Mouse (Mus musculus) layer of hippocampus, adult 9-11 months (tissue): ENCODE data around the gene Opn3.

ENCODE experiments used
- DNase-seq: peaks from one replicate; pipeline ENCODE4 v3.0.0; 2022

Gene Opn3

DNA sequence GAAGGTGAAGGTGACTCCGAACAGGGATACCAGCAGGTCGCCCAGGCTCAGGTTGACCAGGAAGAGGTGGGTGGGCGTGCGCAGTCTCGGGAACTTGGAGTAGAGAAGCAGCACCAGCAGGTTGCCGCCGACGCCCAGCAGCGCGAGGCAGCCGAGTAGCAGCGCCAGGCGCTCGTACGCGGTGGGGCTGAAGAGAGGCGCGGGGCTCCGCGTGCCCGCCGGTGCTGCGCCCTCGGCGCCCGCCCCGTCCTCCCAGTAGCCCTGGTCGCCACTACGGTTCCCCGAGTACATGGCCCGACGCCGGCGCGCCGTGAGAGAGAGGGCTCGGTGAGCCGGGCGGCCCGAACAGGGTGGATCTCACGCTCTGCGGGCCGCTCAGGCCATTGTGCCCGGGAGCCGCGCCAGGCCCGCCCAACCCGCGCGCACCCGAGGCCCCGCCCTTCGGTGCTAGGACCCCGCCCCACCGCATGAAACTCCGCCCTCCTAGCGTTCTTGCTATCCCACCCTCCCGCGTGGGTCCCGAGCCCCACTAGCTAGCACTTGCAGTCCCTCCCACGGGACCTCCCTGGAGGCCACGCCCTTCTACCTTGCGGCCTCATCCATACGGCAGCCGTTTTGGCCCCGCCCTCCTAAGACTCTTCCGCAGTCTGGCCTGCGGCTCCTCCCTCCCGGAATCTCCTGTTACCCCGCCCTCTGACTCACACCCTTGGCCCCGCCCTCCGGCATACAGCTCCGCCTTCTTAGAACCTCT lies at the start of gene Opn3, which contains the start of gene Chml:
TSS of gene Opn3 (minus strand) at position 531 of the 751 bp plus-strand sequence.
TSS of gene Chml (minus strand) at position 656 of the 751 bp plus-strand sequence.
- peak; percentile 99 for DNase-seq

DNA sequence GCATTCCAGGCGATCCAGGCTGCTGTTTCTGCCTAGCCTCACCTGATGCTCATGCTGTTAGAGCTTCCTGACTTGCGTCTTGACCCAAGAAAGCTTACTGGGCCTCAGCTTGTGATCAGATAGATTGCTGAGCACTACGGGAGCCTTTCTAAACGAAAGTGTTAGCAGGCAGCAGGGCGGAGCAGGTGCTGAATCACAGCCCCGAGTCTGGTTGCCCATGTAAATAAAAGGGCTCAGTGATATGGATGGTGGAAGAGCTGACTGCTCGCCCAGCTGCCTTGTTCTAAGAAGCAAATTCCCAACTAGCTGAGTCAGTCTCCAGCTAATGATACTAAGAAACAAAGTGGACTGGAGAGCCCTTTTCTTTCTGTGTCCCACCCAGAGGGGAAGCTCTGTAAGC lies 33.2 kb upstream of the Opn3 start:
- DNase-seq, result no peak

DNA sequence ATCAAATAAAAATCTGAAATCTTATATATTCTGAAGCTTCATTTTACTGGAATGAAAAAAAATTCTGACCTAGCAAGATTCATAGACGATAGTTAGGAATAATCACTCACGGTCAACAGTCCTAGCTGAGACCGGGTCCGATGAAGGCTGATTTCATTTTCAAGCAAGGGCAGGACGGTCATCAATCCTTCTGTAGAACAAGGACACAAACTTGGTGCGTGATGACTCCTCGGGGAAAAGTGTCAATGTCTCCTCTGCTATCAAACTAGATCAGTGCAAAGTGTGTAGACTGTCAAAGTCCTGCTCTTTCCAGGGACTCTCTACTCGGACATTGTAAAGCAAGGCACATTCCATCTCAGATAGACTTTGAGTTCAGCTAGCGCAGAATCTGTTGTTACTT lies 24.3 kb upstream of the Opn3 start:
- no peak for DNase-seq

DNA sequence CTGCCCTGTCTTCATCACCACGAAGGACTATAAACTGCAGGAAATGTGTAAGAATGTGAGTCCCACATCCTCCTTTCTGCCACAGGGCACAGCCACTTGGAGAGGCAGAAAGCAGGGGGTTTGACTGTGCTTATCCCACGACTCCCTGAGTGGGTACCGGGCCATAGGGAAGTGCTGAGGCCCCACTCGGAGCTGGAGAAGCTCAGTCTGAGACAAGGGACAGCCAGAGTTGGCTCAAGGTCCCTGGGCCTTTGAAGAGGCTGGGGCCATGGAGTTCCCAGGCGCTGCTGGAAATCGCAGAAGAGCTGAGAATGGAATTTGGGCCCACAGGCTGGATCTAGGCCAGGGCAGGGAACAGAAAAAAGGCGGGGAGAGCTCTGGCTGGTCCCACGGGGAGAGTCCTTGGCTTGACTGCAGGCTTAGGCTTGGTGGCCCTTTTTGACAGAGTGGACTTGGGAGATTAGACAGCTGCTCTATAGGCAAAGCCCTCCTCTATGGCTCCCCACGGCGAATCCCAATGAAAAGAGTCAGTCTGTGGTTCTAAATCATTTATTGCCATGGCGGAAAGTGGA lies 19.8 kb upstream of the Opn3 start:
- DNase-seq, result no peak

DNA sequence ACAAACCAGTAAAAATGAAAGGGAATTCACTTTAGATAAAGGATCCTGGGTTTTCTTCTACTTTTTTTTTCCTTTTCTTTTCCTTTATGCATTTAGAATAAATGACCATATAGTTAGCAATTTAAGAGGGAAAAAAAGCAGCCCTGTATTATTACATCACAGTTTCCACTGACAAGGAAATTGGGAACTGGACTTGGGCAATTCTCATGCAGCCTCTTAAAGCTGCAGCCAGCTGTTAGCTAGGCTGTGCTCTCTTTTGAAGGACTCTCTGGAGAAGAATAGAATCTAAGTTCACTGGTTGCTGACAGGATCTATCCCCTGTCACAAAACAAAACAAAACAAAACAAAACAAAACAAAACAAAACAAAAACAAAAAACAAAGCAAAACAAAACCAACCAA lies 15.4 kb upstream of the Opn3 start:
- DNase-seq, result no peak

DNA sequence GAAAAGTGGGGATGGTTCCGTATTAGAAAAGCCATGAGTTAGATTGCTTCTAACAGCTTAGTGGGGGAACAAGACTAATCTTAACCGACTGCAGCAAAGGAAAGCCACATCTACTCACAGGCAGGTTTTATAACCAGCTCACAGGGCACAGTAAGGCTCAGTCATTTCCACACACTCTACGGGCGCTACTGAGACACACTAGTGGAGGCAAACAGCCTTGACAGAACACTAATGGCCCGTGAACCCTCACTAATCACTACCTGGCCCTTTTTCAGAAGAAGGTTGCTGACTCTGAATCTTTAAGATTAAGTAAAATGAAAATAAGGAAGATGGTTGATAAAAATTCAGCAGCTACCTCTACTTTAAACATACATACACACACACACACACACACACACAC lies 15.0 kb upstream of the Opn3 start:
- no peak for DNase-seq

DNA sequence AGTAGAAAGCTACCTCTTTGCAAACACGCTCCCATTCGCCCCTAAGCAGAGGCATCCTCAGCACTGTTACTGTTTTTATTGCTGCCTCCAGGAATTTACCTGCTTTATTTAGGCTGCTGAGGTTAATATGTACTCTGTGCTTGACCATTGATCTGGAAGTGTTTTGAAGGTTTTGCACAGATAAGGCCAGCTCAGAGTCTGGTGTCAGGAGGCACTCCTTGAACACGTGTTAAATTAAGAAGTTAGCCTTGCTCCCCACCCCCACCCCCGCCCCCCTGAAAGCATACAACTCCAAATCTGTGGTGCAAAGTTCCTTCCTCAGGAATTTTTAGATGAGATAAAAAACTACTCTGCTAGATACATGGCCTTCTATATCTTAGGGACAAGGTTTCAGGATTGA lies 8.6 kb upstream of the Opn3 start:
- no peak for DNase-seq

DNA sequence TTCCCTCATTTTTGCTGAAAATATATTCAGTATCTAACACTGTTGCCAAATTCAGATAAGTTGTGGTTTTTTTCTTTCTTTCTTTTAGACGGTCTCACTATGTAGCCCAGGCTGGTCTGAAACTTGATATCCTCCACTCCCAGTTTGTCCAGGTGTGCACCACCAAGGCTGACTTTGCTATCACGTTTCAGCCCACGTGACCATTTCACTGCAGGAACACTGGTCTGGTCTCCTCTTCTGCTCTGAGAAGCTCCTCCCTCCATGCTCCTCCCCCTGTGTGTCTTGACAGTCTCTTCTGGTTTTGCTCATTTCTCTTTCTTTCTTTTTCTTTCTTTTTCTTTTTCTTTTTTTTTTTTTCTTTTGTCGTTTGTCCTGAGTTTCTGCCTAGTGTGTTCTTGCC lies 7.2 kb upstream of the Opn3 start:
- no peak for DNase-seq

DNA sequence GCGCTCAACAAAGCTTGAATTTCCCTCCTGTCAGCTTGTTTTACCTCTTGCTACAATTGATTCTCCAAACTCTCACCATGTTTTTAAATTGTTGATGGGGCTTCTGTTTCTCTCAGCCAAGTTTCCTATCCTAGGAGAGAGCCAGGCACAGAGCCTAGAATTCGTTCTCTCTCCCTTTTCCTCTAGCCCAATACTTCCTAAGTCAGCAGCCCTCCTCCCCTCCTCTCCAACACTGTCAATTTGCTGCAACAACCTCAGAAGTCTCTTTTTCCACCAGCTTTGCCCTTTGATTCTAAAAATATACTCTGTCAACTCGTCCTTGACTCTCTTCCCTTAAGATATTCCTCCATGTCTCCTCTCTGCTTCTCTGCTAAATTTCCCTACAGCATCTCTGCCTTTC lies 6.8 kb upstream of the Opn3 start:
- DNase-seq, result no peak

DNA sequence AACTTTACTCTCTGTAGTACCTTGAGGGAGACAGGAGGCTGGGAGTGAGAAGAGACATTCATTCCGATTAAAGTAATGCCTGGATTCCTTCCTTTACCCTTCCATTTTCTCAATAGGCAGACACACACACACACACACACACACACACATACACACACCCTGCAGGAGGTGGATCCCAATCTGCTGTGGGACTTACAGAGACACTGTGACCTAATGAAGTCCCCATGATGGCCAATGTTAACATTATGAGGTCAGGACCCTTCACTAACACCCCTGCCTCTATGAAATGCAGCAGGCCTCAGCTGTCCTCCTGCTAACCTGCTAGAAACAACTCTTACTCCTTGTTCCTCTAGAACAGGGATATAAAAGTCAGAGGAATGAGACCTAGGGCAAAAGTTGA lies 5.7 kb upstream of the Opn3 start, which contains the start of gene Wdr64:
TSS of gene Wdr64 (plus strand) at position 301 of the 400 bp plus-strand sequence.
- no peak for DNase-seq

DNA sequence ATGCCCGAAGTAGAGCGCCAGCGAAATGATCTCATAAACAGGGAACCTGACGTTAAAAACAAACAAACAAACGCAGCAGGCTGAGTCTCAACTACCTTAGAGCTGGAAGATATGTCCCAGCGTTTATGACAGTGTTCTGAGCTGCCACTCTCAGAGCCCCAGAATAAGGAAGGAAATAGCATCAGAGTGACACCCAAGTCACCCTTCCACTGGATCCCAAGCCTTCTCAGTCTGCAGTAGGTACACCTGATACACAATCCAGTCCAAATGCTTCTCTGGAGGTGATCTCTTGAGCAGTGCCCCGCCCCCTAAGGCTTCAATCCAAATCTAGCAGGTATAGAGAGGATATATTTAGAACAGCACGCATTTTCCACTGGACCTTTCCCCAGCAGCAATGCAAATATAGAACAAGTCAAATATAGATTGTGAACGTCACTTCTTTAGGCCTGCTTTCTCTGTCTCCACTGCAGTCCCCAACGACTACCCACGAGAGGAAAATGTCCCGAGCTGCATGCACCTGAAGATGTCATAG lies 919 bp upstream of the Opn3 start:
- DNase-seq, result peak; percentile 11

DNA sequence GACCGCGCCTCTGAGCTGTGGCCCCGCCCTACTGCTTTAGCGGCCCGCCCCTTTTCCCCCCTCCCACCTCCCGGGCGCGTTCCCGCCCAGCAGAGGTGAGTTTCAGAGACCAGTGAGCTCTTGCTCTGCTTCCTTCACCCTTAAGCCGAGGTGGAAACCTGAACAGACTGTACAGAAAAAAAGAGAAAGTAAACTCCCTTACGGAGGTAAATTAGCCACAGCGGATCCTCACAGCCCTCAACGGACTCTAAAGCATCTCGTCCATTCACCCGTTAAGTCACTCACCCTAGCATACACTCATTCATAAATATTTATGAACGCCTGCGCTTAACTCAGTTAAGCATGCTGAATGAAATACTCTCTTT lies 403 bp upstream of the Opn3 start:
- DNase-seq, result no peak

DNA sequence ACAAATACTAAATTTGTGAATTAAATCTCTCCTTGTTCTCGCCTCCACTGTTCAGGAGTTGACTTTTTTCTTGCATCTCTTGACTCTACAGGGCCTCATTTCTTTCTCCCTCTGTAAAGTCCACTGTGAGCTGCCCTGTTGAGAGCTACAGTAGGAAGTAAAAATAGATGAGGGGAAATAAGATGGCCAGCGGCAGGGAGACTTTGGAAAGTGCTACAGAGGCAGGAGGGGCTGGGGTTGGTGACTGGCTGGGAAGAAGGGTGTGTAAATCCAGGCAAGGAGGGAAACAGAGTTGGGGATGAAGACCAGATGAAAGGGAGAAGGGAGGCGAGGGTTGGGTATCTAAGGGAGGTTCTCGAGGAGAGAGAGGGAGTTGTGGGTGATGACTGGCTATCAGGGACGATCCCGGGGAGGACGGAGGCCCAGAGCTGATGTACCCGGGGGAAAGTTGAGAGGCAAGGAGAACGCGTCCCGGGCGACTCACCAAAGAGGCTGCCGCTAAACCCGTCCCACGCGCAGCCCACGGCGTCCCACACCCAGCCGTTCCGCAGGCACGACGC lies 810 bp downstream of the Opn3 start:
- DNase-seq, result no peak

DNA sequence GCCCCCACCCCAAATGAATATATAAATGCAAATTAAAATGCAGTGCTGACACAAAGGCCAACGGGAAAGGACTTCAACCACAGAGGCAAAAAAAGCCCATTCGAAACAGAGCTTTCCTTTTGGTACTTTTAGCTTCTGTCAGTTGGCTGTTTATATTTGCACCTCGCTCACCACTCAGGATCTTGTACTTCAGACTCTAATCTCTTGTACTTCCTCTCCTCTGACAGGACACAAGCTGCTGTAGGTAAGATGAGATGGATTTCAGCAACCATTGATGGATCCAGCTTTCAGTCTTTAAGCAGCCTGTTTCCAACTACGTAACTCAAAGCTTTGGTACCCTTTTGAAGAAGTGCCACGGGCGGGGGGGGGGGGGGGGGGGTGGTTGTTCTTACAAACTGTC lies 11.6 kb downstream of the Opn3 start:
- no peak for DNase-seq

DNA sequence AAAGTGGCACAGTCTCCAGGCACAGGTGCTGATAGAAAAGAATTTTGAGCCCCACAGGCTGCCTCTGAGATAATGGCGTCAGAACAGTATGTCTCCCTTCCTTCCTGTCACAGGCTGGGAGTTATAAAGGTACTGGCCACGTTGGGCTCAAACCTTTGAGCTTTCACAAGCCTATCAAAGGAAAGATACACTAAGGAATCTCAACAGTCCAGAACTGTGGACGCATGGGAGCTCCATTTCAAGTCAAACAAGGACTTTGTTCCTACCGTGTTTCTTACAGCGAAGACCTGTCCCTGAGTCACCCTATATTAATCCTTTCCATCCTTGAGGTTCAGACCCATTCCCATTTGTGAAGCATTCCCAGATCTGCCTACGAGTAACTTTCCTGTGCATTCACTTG lies 15.1 kb downstream of the Opn3 start:
- no peak for DNase-seq

DNA sequence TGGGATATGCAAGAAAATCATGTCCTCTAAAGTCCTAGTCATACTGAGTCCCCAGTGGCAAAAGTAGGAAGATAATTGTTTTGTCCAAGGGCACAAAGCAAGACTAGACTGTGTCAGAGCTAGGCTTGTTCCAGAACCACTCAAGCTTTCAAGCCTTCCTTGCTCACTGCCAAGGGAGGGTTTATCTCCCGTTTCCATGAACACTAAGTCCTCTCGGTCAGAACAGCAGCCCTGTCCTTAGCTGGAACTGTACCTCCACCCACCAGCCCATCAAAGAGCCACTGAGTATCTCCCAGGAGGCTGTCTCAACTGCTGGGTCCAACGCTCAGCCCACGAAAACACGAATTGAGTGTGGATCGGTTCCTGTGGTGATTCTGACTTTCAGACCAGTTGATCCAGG lies 17.5 kb downstream of the Opn3 start:
- DNase-seq, result no peak

DNA sequence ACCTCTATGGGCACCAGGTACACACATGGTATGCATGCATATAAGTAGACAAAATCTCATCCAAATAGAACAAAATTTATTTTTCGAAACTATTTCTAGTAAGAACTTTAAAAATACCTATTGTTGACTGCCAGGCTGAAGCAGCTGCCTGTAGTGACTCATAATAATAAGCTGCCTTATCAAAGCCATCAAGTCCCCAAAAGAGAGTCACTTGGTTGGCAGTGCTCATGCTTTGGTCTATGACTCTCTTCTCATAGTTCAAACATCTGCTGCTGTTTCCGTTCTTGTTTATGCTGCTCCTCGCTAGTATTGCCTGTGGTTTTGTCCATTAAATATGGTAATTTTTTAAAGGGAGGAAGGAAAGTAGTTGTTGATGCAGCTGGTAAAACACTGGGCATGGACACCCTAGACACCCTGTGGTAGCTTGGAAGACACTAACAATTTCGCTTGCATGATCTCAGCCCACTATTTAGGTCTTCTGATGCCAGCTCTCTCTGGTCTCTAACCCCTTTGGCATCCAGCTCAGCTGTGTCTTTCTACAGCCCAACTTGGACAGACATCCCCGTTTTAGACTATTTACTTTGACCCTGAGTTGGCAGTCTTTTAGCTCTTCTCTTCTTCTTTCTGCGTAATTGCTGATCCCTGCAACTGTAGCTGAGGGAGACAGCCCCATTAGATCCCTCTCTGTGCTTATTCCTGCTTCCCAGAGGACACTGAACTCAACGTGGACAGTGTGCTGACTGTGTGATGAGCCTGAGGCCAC lies 18.8 kb downstream of the Opn3 start:
- no peak for DNase-seq

DNA sequence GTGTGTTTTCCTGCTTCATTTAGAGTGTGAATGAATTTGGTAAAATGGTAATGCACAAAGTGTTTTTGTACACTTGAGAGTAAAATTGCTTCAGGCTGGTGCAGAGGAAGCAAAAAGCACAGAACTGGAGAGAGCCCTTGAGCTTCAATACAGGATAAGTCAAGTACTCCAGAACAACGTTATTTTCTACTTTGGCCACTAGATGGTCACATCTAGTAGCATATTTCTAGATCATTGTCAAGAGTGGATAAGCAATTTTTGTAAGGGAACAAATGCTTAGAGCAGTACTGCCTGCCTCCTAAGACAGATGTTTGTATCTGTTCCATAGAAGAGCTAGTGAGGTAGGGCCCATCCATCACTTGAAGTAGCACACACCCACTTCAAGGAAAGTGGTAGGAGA lies 20.9 kb downstream of the Opn3 start:
- DNase-seq, result no peak

DNA sequence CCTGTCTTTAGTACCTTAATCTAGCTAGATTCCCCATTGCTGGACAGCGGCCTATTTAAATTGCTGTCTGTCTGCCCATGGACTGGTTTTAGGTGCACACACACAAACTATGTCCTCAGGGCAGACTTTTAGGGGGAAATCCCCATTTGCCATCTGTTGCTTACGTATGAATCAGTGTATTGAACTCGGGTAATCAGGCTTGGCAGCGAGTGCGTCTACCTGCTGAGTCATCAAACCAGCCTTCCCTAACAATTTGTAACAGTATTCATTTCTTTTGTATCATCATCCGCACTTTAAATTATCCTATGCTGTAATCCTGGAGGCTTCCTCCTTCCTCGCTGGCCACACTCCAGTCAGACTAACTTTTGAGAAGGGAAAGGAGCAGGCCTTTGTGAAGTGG lies 22.5 kb downstream of the Opn3 start:
- no peak for DNase-seq

DNA sequence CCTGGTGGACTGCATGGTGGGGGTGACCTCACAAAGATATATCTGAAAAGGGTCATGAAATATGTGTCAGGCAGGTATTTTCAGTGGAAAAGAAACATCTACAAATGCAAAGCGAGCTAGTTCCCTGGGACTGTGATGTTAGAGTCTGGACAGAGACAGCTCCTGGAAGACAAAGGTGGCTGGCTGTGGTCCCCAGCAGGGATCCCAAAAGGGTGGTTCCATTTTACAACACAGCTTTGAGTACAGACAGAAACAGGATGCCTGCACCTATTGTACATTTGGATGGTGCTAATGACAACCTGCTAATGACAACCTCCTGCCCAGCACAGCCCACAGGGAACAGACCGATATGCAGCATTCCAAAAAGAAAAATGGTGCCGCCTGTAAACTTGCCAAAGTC lies 23.1 kb downstream of the Opn3 start:
- no peak for DNase-seq

DNA sequence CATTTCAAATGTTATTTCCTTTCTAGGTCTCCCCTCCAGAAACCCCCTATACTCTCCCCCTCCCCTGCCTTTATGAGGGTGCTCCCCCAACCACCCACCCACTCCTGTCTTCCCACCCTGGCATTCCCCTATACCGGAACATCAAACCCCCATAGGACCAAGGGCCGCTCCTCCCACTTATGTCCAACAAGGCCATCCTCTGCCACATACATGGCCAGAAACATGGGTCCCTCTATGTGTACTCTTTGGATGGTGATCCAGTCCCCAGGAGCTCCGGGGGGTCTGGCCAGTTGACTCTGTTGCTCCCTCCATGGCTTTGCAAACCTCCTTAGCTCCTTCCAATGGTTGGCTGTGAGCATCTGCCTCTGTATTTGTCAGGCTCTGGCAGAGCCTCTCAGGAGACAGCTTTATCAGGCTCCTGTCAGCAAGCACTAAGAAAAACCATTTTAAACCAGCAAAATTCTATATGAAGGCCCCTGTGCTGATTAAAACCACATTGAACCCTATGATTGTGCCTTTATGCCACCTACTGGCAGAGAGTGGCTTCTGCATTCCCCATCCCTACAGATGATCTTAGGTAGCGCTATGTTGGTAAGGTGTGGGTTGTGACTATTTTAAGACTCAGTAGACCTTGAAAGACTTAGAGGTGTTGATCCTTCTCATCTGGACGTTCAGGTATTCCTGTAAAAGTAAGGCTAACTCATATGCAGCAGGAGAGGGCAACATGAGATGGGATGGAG lies 23.7 kb downstream of the Opn3 start:
- peak; percentile 14 for DNase-seq

DNA sequence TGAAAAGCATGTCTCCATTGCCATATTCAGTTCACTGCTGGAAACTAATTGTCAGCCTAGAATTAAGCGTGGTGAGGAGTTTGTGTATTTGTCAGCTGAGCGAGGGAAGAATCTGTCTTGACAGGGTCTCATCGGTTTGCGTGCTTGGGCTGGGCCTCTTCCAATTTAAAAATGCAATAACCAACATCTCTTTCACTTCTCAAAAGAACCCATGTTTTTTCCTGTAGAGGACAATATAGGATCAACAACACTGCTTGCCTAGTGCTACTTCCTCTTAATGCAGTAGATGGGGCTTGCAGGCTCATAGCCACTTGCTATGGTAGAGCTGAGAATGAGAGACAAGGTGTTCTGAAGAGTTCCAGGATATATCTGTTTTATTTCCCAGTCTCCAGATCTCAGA lies 32.7 kb downstream of the Opn3 start:
- DNase-seq, result no peak

DNA sequence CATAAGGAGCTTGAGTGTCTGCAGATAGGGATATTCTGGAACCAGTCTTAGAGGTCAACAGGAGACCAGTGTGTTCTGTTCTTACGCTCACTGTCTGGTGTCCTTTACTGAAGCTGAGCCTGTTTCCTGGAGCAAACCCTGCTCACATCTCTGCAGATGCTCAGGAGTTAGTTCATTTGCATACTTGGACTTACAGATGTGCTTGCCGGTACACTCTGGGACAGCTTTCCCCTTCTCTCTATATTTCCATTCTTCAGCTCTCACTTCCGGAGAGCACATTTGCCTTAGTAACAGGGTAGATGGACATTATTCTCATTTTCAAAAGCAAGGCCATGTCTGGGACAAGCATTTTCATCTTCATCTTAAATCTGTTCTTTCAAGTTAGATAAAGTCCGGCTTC lies 44.0 kb downstream of the Opn3 start:
- no peak for DNase-seq
